Mouse (Mus musculus) CH12.LX (cell line): Measurements from ENCODE around the gene Efr3b. TPM values are rescaled to one million over a fixed set of nuclear protein-coding genes. Genes with fewer than 3 reads are reported as not detected.

Source experiments
- DNase-seq: peaks from one replicate; pipeline ENCODE4 v3.0.0-alpha.2; 2013; ENCODE audit errors: extremely low read depth
- H3K27ac ChIP-seq: 2 replicates; pipeline ENCODE4 v1.5.1; 2012; ENCODE audit warnings: low read depth, mild to moderate bottlenecking, control low read depth, moderate library complexity; ENCODE audit not compliant: insufficient read depth
- H3K27me3 ChIP-seq: replicated peaks from 2 replicates; pipeline ENCODE3; 2012; ENCODE audit warnings: inconsistent platforms
- H3K36me3 ChIP-seq, 2 experiments: replicated peaks in 1 of 2; 2 replicates each; pipeline versions ENCODE3 to v1.6.1; 2012; ENCODE audit warnings: inconsistent platforms in 1 of 2, low read length in 1 of 2, mild to moderate bottlenecking in 1 of 2, mixed read lengths in 1 of 2, moderate library complexity in 1 of 2; ENCODE audit not compliant: control insufficient read depth in 1 of 2, insufficient read depth in 1 of 2
- H3K4me1 ChIP-seq, 2 experiments: 2 replicates each; pipeline ENCODE4 v1.6.1; 2012; ENCODE audit warnings: inconsistent platforms in 1 of 2, moderate library complexity in 1 of 2; ENCODE audit not compliant: insufficient read depth in 2 of 2, control insufficient read depth in 1 of 2
- H3K4me2 ChIP-seq: 2 replicates; pipeline ENCODE4 v1.6.1; 2012; ENCODE audit warnings: low read depth, mild to moderate bottlenecking, control low read depth; ENCODE audit not compliant: poor library complexity, insufficient read depth, severe bottlenecking
- H3K4me3 ChIP-seq, 3 experiments: fragments of 150-350 bp in 1 of 3; sonication (generic) in 1 of 3; replicated peaks in 1 of 3; 2 replicates each; pipeline versions ENCODE3 to v1.5.1; 2011 to 2012; ENCODE audit warnings: low read depth in 2 of 3, low read length in 2 of 3, mild to moderate bottlenecking in 2 of 3, moderate library complexity in 2 of 3, control low read depth in 1 of 3, improper control_type of control experiment in 1 of 3, inconsistent platforms in 1 of 3, mixed read lengths in 1 of 3; ENCODE audit not compliant: poor library complexity in 1 of 3
- H3K79me2 ChIP-seq: replicated peaks from 2 replicates; pipeline ENCODE4 v1.6.1; 2012; ENCODE audit warnings: mild to moderate bottlenecking, moderate library complexity; ENCODE audit not compliant: control insufficient read depth, poor library complexity, insufficient read depth, severe bottlenecking; ENCODE audit errors: extremely low read depth
- H3K9ac ChIP-seq: 2 replicates; pipeline ENCODE4 v1.6.1; 2012; ENCODE audit warnings: low read depth, mild to moderate bottlenecking, control low read depth, moderate library complexity; ENCODE audit not compliant: insufficient read depth
- H3K9me3 ChIP-seq: replicated peaks from 2 replicates; pipeline ENCODE3; 2012; ENCODE audit warnings: low read length, inconsistent platforms, mixed read lengths
- BHLHE40 ChIP-seq: IDR thresholded peaks from 2 replicates; pipeline ENCODE4 v1.6.1; 2011; ENCODE audit warnings: mild to moderate bottlenecking, low read depth, low read length, improper control_type of control experiment
- CHD2 ChIP-seq: IDR thresholded peaks from 2 replicates; pipeline ENCODE4 v1.6.1; 2011; ENCODE audit warnings: low read length, improper control_type of control experiment
- CTCF ChIP-seq, 2 experiments: IDR thresholded peaks in 1 of 2; conservative IDR thresholded peaks in 1 of 2; 2 replicates each; pipeline ENCODE4 v1.5.1; 2011 to 2012; ENCODE audit warnings: low read depth in 2 of 2, low read length in 2 of 2, improper control_type of control experiment in 1 of 2, inconsistent platforms in 1 of 2, mild to moderate bottlenecking in 1 of 2, moderate library complexity in 1 of 2
- E2F4 ChIP-seq: IDR thresholded peaks from 2 replicates; pipeline ENCODE4 v1.6.1; 2011; ENCODE audit warnings: low read depth, low read length, improper control_type of control experiment; ENCODE audit not compliant: insufficient replicate concordance
- HCFC1 ChIP-seq: IDR thresholded peaks from 2 replicates; pipeline ENCODE4 v1.6.1; 2012; ENCODE audit warnings: low read depth, mild to moderate bottlenecking, inconsistent platforms, low read length, improper control_type of control experiment
- IRF4 ChIP-seq: IDR thresholded peaks from 2 replicates; pipeline ENCODE4 v1.6.1; 2014; ENCODE audit warnings: low read depth, mild to moderate bottlenecking, inconsistent platforms, low read length, improper control_type of control experiment
- JUN ChIP-seq: IDR thresholded peaks from 2 replicates; pipeline ENCODE4 v1.6.1; 2011; ENCODE audit warnings: low read depth, mild to moderate bottlenecking, low read length, improper control_type of control experiment, moderate library complexity; ENCODE audit not compliant: insufficient read depth
- JUND ChIP-seq: conservative IDR thresholded peaks from 2 replicates; pipeline ENCODE4 v1.6.1; 2011; ENCODE audit warnings: low read depth, low read length, improper control_type of control experiment
- MAX ChIP-seq: IDR thresholded peaks from 2 replicates; pipeline ENCODE4 v1.6.1; 2011; ENCODE audit warnings: low read length, improper control_type of control experiment
- MEF2A ChIP-seq: IDR thresholded peaks from 2 replicates; pipeline ENCODE4 v1.6.1; 2014; ENCODE audit warnings: low read depth, mild to moderate bottlenecking, inconsistent platforms, low read length, improper control_type of control experiment, borderline replicate concordance
- MYC ChIP-seq: IDR thresholded peaks from 2 replicates; pipeline ENCODE4 v1.6.1; 2011; ENCODE audit warnings: low read depth, mild to moderate bottlenecking, improper control_type of control experiment, low read length
- NELFE ChIP-seq: IDR thresholded peaks from 2 replicates; pipeline ENCODE4 v1.6.1; 2011; ENCODE audit warnings: low read depth, low read length, improper control_type of control experiment
- PAX5 ChIP-seq: IDR thresholded peaks from 2 replicates; pipeline ENCODE4 v1.6.1; 2012; ENCODE audit warnings: low read length, inconsistent platforms, mixed read lengths
- POLR2AphosphoS2 ChIP-seq: IDR thresholded peaks from 2 replicates; pipeline ENCODE4 v1.6.1; 2011; ENCODE audit warnings: low read depth, low read length, improper control_type of control experiment
- RAD21 ChIP-seq: IDR thresholded peaks from 2 replicates; pipeline ENCODE4 v1.6.1; 2011; ENCODE audit warnings: low read depth, mild to moderate bottlenecking, low read length, improper control_type of control experiment, moderate library complexity
- SMC3 ChIP-seq: IDR thresholded peaks from 2 replicates; pipeline ENCODE4 v1.6.1; 2011; ENCODE audit warnings: low read depth, low read length, improper control_type of control experiment
- TBP ChIP-seq: conservative IDR thresholded peaks from 2 replicates; pipeline ENCODE4 v1.6.1; 2011; ENCODE audit warnings: low read depth, low read length, improper control_type of control experiment
- UBTF ChIP-seq: IDR thresholded peaks from 2 replicates; pipeline ENCODE4 v1.6.1; 2012; ENCODE audit warnings: low read depth, mild to moderate bottlenecking, inconsistent platforms, low read length, improper control_type of control experiment, moderate library complexity
- USF1 ChIP-seq: IDR thresholded peaks from 2 replicates; pipeline ENCODE4 v1.6.1; 2014; ENCODE audit warnings: low read depth, mild to moderate bottlenecking, inconsistent platforms, low read length, improper control_type of control experiment
- USF2 ChIP-seq: conservative IDR thresholded peaks from 2 replicates; pipeline ENCODE4 v1.6.1; 2011; ENCODE audit warnings: low read depth, low read length, improper control_type of control experiment
- ZC3H11A ChIP-seq: IDR thresholded peaks from 2 replicates; pipeline ENCODE4 v1.6.1; 2012; ENCODE audit warnings: low read depth, mild to moderate bottlenecking, inconsistent platforms, low read length, improper control_type of control experiment
- ZKSCAN1 ChIP-seq: IDR thresholded peaks from 2 replicates; pipeline ENCODE4 v1.6.1; 2012; ENCODE audit warnings: low read depth, inconsistent platforms, low read length, improper control_type of control experiment, borderline replicate concordance
- ZMIZ1 ChIP-seq: IDR thresholded peaks from 2 replicates; pipeline ENCODE4 v1.6.1; 2012; ENCODE audit warnings: low read depth, mild to moderate bottlenecking, inconsistent platforms, low read length, improper control_type of control experiment
- dilution Hi-C: fragments of 300-500 bp; cut with MboI; formaldehyde crosslinking; loops from 2 replicates; pipeline ENCODE4 v1.14.3; 2020; ENCODE audit warnings: low sequenced_read_pairs; ENCODE audit not compliant: extremely low pct_unique_long_range_greater_than_20kb, extremely low pct_ligation_motif_present
- in situ Hi-C: fragments of 300-500 bp; cut with MboI; formaldehyde crosslinking; loops from 3 replicates; pipeline ENCODE4 v1.14.3; 2019; ENCODE audit warnings: low sequenced_read_pairs, low pct_ligation_motif_present, low pct_unique_long_range_greater_than_20kb, mixed read lengths
- polyA plus RNA-seq: library from polyadenylated mRNA; unstranded; fragments of >175 nt; gene quantifications from 2 replicates; pipeline ENCODE4 v1.2.1, GENCODE M21; 2012; ENCODE audit warnings: low read depth; ENCODE audit not compliant: insufficient read length
- total RNA-seq, 2 experiments: library from RNA; depleted of rRNA; stranded (reverse); fragments of 300-350 nt in 1 of 2; fragments of >200 nt in 1 of 2; gene quantifications; 2 replicates each; pipeline ENCODE4 v1.2.3; 2012 to 2014

Efr3b gene
- total and polyA plus RNA-seq, 3 experiments = 0.68 to 2.1 (median 0.82) TPM

DNA sequence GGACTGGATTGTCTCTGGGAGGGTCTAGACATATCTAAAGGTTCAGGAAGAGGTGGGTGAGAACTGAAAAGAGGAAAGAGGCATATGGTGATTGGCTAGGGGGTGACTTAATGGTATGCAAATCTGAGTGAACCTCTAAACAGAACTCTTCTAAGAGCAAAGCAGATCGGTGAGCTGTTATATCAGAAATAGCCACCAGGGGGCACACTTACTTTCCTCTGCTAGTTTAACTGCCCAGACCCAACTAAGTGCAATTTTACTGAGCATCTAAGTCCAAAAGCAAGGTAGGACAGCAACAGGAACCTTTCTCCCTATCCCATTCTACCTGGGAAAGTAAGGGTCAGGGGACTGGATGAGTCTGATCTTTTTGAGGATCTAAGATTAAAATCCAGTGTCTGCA is 55.0 kb downstream of the Efr3b start:
- Histone ChIP-seq H3K36me3 (no peaks in the 10 kb centered on the region), H3K4me3 (no peak overlapping the region), H3K4me2 (no peak overlapping the region), H3K9ac (no peak overlapping the region), H3K4me1 (peaks cover 3 to 35% of the 10 kb centered on the region in 2 experiments; a peak in 2 of 4 replicates), H3K79me2 (no peaks in the 10 kb centered on the region), H3K9me3 (no peaks in the 10 kb centered on the region), H3K27ac (no peak overlapping the region), H3K27me3 (no peaks in the 10 kb centered on the region)
- in situ Hi-C loops (loop anchor here (5.0 kb wide), 1 partner anchor 94 kb away; no protein-coding TSS in a partner anchor), dilution Hi-C loops (no loop called here)
- DNase-seq = peak; percentile 82
- TF ChIP-seq CTCF (conservative IDR thresholded peaks at IDR 0.05 in 1 of 2, IDR thresholded peaks at IDR 0.05 in 1 of 2; ENCODE audit: low read depth in 2 of 2, low read length in 2 of 2) = peak; percentile 81 to 93
- no peak for TF ChIP-seq JUN
- peak; percentile 65 for TF ChIP-seq RAD21
- TF ChIP-seq NELFE = 0 out of 2 replicates have a peak, but pooled peaks have one; percentile 9
- peak; percentile 86 for TF ChIP-seq SMC3

DNA sequence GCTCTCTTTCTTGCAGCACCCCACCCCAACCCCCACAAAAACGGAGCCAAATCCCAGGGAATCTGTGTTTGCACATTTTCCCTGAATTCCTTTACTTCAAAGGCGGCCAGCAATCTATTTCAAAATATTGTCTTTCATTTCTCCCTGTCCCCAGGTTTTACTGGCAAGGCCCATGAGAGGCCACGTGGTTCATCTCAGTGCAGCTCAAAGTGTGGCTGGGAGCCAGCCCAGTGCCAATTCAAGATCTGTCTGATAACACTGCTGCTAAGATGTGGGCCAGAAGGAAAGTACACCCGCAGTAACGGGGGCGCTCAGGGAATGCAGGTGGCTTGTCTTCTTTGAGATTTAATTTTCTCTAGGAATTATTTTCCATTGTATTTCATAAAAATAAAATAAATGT is 56.5 kb downstream of the Efr3b start:
- H3K4me1 ChIP-seq = peaks cover 3 to 43% of the 10 kb centered on the region in 2 experiments; a peak in 2 of 4 replicates
- DNase-seq = no peak
- H3K4me3 ChIP-seq = no peak overlapping the region
- H3K27me3 ChIP-seq = no peaks in the 10 kb centered on the region
- dilution Hi-C loops = no loop called here
- no peaks in the 10 kb centered on the region for H3K36me3 ChIP-seq
- no peaks in the 10 kb centered on the region for H3K9me3 ChIP-seq
- no peak overlapping the region for H3K27ac ChIP-seq
- H3K79me2 ChIP-seq = no peaks in the 10 kb centered on the region
- in situ Hi-C loops = loop anchor here (5.0 kb wide), 1 partner anchor 95 kb away; no protein-coding TSS in a partner anchor
- no peak overlapping the region for H3K4me2 ChIP-seq
- TF ChIP-seq E2F4 (no peak), MYC (no peak), JUND (no peak), ZC3H11A (no peak), RAD21 (no peak), ZMIZ1 (no peak), UBTF (no peak), CHD2 (no peak), TBP (no peak), PAX5 (no peak), USF1 (no peak), IRF4 (no peak), USF2 (no peak), ZKSCAN1 (no peak), POLR2AphosphoS2 (no peak), MAX (no peak), MEF2A (no peak), HCFC1 (no peak), BHLHE40 (no peak)
- TF ChIP-seq, all 38 proteins: peak for 0
- H3K9ac ChIP-seq = no peak overlapping the region
